Mouse (Mus musculus): ENCODE results near the gene Cfap36. TPM values are rescaled to one million over a fixed set of nuclear protein-coding genes. Genes with fewer than 3 reads are reported as not detected.
A peak's percentile ranks its signal among the peaks of the same experiment; 100 is the strongest.

Cfap36 gene
- polyA plus RNA-seq, 1 experiment: 14.5 TPM

DNA sequence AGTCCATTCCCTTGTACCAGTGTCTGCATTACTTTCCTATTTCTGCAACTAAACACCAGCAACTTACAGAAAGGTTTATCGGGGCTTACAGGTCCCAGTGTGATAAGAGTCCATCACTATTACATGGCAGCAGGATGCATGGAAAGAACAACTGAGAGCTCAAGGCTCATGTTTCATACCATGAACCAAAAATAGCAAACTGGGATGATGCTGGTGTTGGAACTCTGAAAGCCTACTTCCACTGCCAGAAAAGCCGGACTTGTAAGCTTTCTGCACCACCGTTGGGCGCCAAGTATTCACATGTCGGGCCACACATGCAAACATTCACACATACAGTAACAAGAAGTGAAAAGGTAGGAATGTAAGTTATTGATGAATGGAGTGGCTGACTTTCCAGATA is 65.5 kb downstream of the Cfap36 start:
- no peak for TF ChIP-seq MYOG (IDR thresholded peaks at IDR 0.05; ENCODE audit: control insufficient read depth, extremely low read depth, insufficient read length)
- TF ChIP-seq MAX (IDR thresholded peaks at IDR 0.05): no peak
- no peak for TF ChIP-seq MYOD1 (IDR thresholded peaks at IDR 0.05; ENCODE audit: control insufficient read depth, insufficient read length, low read depth)
- no peak for TF ChIP-seq FOSL1 (IDR thresholded peaks at IDR 0.05; ENCODE audit: insufficient read depth, low read length, poor library complexity, severe bottlenecking)
- no peak for TF ChIP-seq CEBPB (IDR thresholded peaks at IDR 0.05; ENCODE audit: low read depth)
- no peak for TF ChIP-seq USF1 (IDR thresholded peaks at IDR 0.05; ENCODE audit: low read depth)
- no peak for TF ChIP-seq CTCF (IDR thresholded peaks at IDR 0.05; ENCODE audit: control insufficient read depth, insufficient read depth, insufficient read length)
- H3K79me2 ChIP-seq (ENCODE audit: control insufficient read depth, insufficient read depth): peaks cover 63% of the 10 kb centered on the region
- H3K36me3 ChIP-seq (ENCODE audit: control insufficient read depth, insufficient read depth): peaks cover 59% of the 10 kb centered on the region
- H3K27me3 ChIP-seq (ENCODE audit: control insufficient read depth, insufficient read depth, insufficient read length): no peaks in the 10 kb centered on the region
- H3K79me3 ChIP-seq (ENCODE audit: low read depth): peaks cover 34% of the 10 kb centered on the region
- H3ac ChIP-seq (ENCODE audit: control insufficient read depth, insufficient read length, low read depth): no peak overlapping the region
- H3K4me3 ChIP-seq (ENCODE audit: insufficient read depth, poor library complexity, severe bottlenecking): no peak overlapping the region

DNA sequence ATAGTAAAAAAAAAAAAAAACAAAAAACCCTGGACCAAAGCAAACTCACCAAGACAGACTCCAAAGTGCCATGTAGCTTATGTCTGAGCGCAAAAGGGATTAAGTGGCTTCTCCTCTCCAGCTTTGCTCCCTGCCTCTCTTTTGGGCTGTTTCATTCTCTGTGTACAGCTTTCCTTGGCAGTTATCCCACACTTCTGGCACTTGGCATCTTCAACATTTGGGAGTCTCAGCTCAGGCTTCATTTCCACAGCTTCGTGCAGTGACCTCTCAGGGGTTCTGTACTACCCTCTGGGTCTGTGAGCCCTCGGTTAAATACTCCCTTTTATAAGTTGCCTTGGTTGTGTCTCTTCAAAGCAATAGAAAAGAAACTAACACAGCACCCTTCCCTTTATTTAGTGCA is 66.6 kb downstream of the Cfap36 start:
- H3K27me3 ChIP-seq (ENCODE audit: control insufficient read depth, insufficient read depth, insufficient read length): no peaks in the 10 kb centered on the region
- TF ChIP-seq CTCF (IDR thresholded peaks at IDR 0.05; ENCODE audit: control insufficient read depth, insufficient read depth, insufficient read length) (no peak), CEBPB (IDR thresholded peaks at IDR 0.05; ENCODE audit: low read depth) (no peak), MAX (IDR thresholded peaks at IDR 0.05) (no peak), MYOD1 (IDR thresholded peaks at IDR 0.05; ENCODE audit: control insufficient read depth, insufficient read length, low read depth) (no peak), FOSL1 (IDR thresholded peaks at IDR 0.05; ENCODE audit: insufficient read depth, low read length, poor library complexity, severe bottlenecking) (no peak), USF1 (IDR thresholded peaks at IDR 0.05; ENCODE audit: low read depth) (no peak), MYOG (IDR thresholded peaks at IDR 0.05; ENCODE audit: control insufficient read depth, extremely low read depth, insufficient read length) (no peak)
- no peak overlapping the region for H3ac ChIP-seq (ENCODE audit: control insufficient read depth, insufficient read length, low read depth)
- H3K36me3 ChIP-seq (ENCODE audit: control insufficient read depth, insufficient read depth): peaks cover 62% of the 10 kb centered on the region
- H3K79me2 ChIP-seq (ENCODE audit: control insufficient read depth, insufficient read depth): peaks cover 71% of the 10 kb centered on the region
- peaks cover 43% of the 10 kb centered on the region for H3K79me3 ChIP-seq (ENCODE audit: low read depth)
- H3K4me3 ChIP-seq (ENCODE audit: insufficient read depth, poor library complexity, severe bottlenecking): no peak overlapping the region

DNA sequence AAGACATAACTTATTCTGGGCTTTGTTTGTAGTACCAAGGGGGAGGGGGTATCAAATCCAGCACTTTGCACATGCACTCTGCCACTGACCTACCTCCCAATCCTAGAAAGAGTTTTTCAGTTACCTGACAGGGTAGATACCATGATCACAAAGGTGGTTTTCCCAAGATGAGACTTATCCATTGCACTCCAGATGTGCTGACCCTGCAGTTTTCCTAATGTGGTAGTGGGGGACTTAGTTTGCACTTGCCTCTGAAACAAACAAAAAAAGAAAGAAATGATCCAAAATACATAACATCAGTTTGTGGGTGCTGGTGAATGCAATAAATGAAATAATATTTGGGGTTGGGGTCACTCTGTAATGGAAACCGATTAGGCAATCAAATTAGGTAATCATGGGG is 67.9 kb downstream of the Cfap36 start:
- Histone ChIP-seq H3K36me3 (ENCODE audit: control insufficient read depth, insufficient read depth) (peaks cover 63% of the 10 kb centered on the region), H3ac (ENCODE audit: control insufficient read depth, insufficient read length, low read depth) (no peak overlapping the region), H3K79me3 (ENCODE audit: low read depth) (peaks cover 53% of the 10 kb centered on the region), H3K4me3 (ENCODE audit: insufficient read depth, poor library complexity, severe bottlenecking) (no peak overlapping the region), H3K27me3 (ENCODE audit: control insufficient read depth, insufficient read depth, insufficient read length) (no peaks in the 10 kb centered on the region), H3K79me2 (ENCODE audit: control insufficient read depth, insufficient read depth) (peaks cover 76% of the 10 kb centered on the region)
- no peak for TF ChIP-seq FOSL1 (IDR thresholded peaks at IDR 0.05; ENCODE audit: insufficient read depth, low read length, poor library complexity, severe bottlenecking)
- TF ChIP-seq MAX (IDR thresholded peaks at IDR 0.05): no peak
- no peak for TF ChIP-seq USF1 (IDR thresholded peaks at IDR 0.05; ENCODE audit: low read depth)
- no peak for TF ChIP-seq CEBPB (IDR thresholded peaks at IDR 0.05; ENCODE audit: low read depth)
- no peak for TF ChIP-seq MYOD1 (IDR thresholded peaks at IDR 0.05; ENCODE audit: control insufficient read depth, insufficient read length, low read depth)
- no peak for TF ChIP-seq MYOG (IDR thresholded peaks at IDR 0.05; ENCODE audit: control insufficient read depth, extremely low read depth, insufficient read length)
- TF ChIP-seq CTCF (IDR thresholded peaks at IDR 0.05; ENCODE audit: control insufficient read depth, insufficient read depth, insufficient read length): no peak

DNA sequence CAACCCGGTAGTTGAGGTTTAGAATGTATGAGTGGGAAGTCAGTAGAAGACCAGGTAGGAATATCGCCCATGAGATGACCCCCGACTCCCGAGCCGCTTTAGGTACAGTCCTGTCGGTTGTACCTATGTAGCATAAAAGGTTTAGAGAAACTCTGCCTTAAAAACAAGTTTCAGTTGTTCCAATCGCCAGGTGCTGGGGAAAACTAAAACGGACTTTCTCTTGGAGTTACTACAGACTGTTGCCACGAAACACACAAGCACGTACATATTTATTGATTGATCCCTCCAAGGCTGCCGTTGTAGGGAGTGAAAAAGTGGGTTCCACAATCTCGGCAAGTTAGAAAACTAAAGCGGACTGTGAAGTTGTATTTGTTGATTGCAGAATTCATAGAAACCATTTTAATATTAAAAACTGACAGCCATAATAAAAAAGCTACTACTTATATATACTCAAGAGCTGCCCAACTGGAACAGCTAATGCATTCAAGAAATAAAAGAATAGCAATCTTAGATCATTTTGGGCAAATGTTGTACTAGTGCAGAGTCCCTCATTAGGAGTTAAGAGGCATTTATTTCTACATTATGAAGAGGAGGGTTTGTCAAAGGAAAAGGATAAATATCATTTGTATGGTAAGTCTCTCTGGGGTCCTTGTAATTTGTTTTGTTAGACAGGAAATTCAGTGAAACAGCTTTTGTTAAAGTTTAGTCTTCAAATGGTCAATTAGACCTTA is 73.3 kb downstream of the Cfap36 start:
- TF ChIP-seq USF1 (IDR thresholded peaks at IDR 0.05; ENCODE audit: low read depth) (no peak), CEBPB (IDR thresholded peaks at IDR 0.05; ENCODE audit: low read depth) (no peak), CTCF (IDR thresholded peaks at IDR 0.05; ENCODE audit: control insufficient read depth, insufficient read depth, insufficient read length) (no peak), FOSL1 (IDR thresholded peaks at IDR 0.05; ENCODE audit: insufficient read depth, low read length, poor library complexity, severe bottlenecking) (no peak), MYOD1 (IDR thresholded peaks at IDR 0.05; ENCODE audit: control insufficient read depth, insufficient read length, low read depth) (no peak), MYOG (IDR thresholded peaks at IDR 0.05; ENCODE audit: control insufficient read depth, extremely low read depth, insufficient read length) (no peak), MAX (IDR thresholded peaks at IDR 0.05) (no peak)
- H3K36me3 ChIP-seq (ENCODE audit: control insufficient read depth, insufficient read depth): peaks cover 22% of the 10 kb centered on the region
- H3K79me3 ChIP-seq (ENCODE audit: low read depth): peaks cover 56% of the 10 kb centered on the region
- H3K27me3 ChIP-seq (ENCODE audit: control insufficient read depth, insufficient read depth, insufficient read length): no peaks in the 10 kb centered on the region
- H3ac ChIP-seq (ENCODE audit: control insufficient read depth, insufficient read length, low read depth): peak overlapping the region; percentile 59
- peaks cover 90% of the 10 kb centered on the region for H3K79me2 ChIP-seq (ENCODE audit: control insufficient read depth, insufficient read depth)
- H3K4me3 ChIP-seq (ENCODE audit: insufficient read depth, poor library complexity, severe bottlenecking): peak overlapping the region; percentile 96

DNA sequence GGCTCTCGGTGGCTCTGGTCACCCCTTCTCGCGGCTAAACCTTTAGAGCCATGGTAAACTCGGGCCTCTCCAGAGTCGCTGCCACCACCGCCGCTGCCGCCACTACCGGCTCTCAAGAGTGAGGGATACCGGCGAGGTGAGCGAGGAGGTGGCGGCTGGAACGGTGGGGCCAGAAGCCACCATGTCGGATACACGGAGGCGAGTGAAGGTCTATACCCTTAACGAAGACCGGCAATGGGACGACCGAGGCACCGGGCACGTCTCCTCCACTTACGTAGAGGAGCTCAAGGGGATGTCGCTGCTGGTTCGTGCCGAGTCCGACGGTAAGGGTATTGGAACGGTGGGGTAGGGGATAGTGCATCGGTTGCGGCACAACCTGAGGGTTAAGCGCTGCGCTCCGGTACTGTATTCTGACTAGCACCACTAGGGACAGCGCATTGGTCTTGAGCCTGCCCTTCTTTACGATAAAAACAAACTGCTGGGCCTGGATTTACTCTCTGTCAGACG is 74.0 kb downstream of the Cfap36 start:
- peak overlapping the region; percentile 94 for H3ac ChIP-seq (ENCODE audit: control insufficient read depth, insufficient read length, low read depth)
- H3K36me3 ChIP-seq (ENCODE audit: control insufficient read depth, insufficient read depth): peaks cover 22% of the 10 kb centered on the region
- peaks cover 53% of the 10 kb centered on the region for H3K79me3 ChIP-seq (ENCODE audit: low read depth)
- H3K27me3 ChIP-seq (ENCODE audit: control insufficient read depth, insufficient read depth, insufficient read length): no peaks in the 10 kb centered on the region
- TF ChIP-seq MYOD1 (IDR thresholded peaks at IDR 0.05; ENCODE audit: control insufficient read depth, insufficient read length, low read depth): no peak
- TF ChIP-seq MAX (IDR thresholded peaks at IDR 0.05): no peak
- TF ChIP-seq MYOG (IDR thresholded peaks at IDR 0.05; ENCODE audit: control insufficient read depth, extremely low read depth, insufficient read length): no peak
- TF ChIP-seq CEBPB (IDR thresholded peaks at IDR 0.05; ENCODE audit: low read depth): no peak
- TF ChIP-seq USF1 (IDR thresholded peaks at IDR 0.05; ENCODE audit: low read depth): no peak
- no peak for TF ChIP-seq CTCF (IDR thresholded peaks at IDR 0.05; ENCODE audit: control insufficient read depth, insufficient read depth, insufficient read length)
- no peak for TF ChIP-seq FOSL1 (IDR thresholded peaks at IDR 0.05; ENCODE audit: insufficient read depth, low read length, poor library complexity, severe bottlenecking)
- peaks cover 83% of the 10 kb centered on the region for H3K79me2 ChIP-seq (ENCODE audit: control insufficient read depth, insufficient read depth)
- H3K4me3 ChIP-seq (ENCODE audit: insufficient read depth, poor library complexity, severe bottlenecking): peak overlapping the region; percentile 96

All from C2C12 (cell line).